Mouse (Mus musculus): ENCODE results near the gene Ica1.

GRCm38 (mm10) chr6:8802561-8803150 is 24.4 kb upstream of the Ica1 start:
- TF ChIP-seq CTCF (IDR thresholded peaks at IDR 0.05; ENCODE audit: borderline replicate concordance, control insufficient read depth, extremely low read depth, insufficient read depth, low read length, poor library complexity): no peak
- no peak for TF ChIP-seq POLR2A (IDR thresholded peaks at IDR 0.05; ENCODE audit: control insufficient read depth, extremely low read depth, insufficient read depth, low read length, poor library complexity)

Measured in thymus, adult 2 months (tissue).